ENCODE assay signal across 16 mouse cellular contexts in genomic region chr5:139877563-139877962, GRCm38 (mm10). TPM values are rescaled to one million over a fixed set of nuclear protein-coding genes. Genes with fewer than 3 reads are reported as not detected.
"Had no signal": no experiment of that assay in that cellular context is flagged by ENCODE, and none has a peak within 500 bp of the region (broad histone marks: within the 10 kb centered on the region; RNA-seq: fewer than 3 reads in every experiment).

No protein-coding gene starts in this region.

- H3K9me3 ChIP-seq: intestine, embryonic 15.5 days; limb, embryonic 12.5 days; midbrain, embryonic 12.5 days; stomach, embryonic 15.5 days had no signal

- H3K4me1 ChIP-seq: intestine, embryonic 15.5 days; limb, embryonic 12.5 days; megakaryocyte, embryonic 14.5 days; stomach, embryonic 15.5 days had no signal

- DNase-seq: kidney, adult 9 months; kidney, postnatal 14 days; right cerebral cortex, postnatal 14 days; thymus, postnatal 36 days had no signal

- H3K36me3 ChIP-seq: intestine, embryonic 15.5 days; limb, embryonic 12.5 days; midbrain, embryonic 12.5 days; stomach, embryonic 15.5 days had no signal

- H3K27ac ChIP-seq: intestine, embryonic 15.5 days; limb, embryonic 12.5 days; liver, embryonic 14.5 days; macrophage; midbrain, embryonic 12.5 days; stomach, embryonic 15.5 days had no signal

- H3K4me3 ChIP-seq: intestine, embryonic 15.5 days; limb, embryonic 12.5 days; megakaryocyte, embryonic 14.5 days; midbrain, embryonic 12.5 days; stomach, embryonic 15.5 days had no signal

- H3K27me3 ChIP-seq: intestine, embryonic 15.5 days; limb, embryonic 12.5 days; midbrain, embryonic 12.5 days; stomach, embryonic 15.5 days had no signal

- H3K9ac ChIP-seq: intestine, embryonic 15.5 days; limb, embryonic 12.5 days; liver, embryonic 14.5 days; midbrain, embryonic 12.5 days; stomach, embryonic 15.5 days had no signal

- ATAC-seq: intestine, embryonic 15.5 days; midbrain, embryonic 16.5 days had no signal

- H3K4me2 ChIP-seq: intestine, embryonic 15.5 days; limb, embryonic 12.5 days; midbrain, embryonic 12.5 days; stomach, embryonic 15.5 days had no signal

RNA-seq across cellular contexts. Expression of gene Elfn1, which starts 30.2 kb away (rescaled TPM):
- polyA plus RNA-seq: macrophage had no signal

RNA-seq across cellular contexts. Expression of gene Gm26938, which starts 51.4 kb away (rescaled TPM):
- polyA plus RNA-seq: liver, adult 2 months; liver, embryonic 14.5 days; macrophage; midbrain, embryonic 12.5 days; midbrain, embryonic 16.5 days; neural tube, embryonic 14.5 days; spleen, adult 2 months; stomach, embryonic 15.5 days; thymus, postnatal 0 days had no signal

RNA-seq across cellular contexts. Expression of gene Tmem184a, which starts 57.8 kb away (rescaled TPM):
- polyA plus RNA-seq: macrophage had no signal
